Mouse (Mus musculus): ENCODE data around the gene Olfr539. TPM values are rescaled to one million over a fixed set of nuclear protein-coding genes. Genes with fewer than 3 reads are reported as not detected.
"Not testable (repeated sequence)": the region's sequence is repeated elsewhere in the genome, so short reads cannot be mapped to it uniquely, and the experiment has no call there.

Olfr539 gene
- polyA plus RNA-seq (2017; shearing (Covaris generic)), result under 1 TPM in 1 of 3 experiments, not detected in 2; 0.05 TPM

DNA sequence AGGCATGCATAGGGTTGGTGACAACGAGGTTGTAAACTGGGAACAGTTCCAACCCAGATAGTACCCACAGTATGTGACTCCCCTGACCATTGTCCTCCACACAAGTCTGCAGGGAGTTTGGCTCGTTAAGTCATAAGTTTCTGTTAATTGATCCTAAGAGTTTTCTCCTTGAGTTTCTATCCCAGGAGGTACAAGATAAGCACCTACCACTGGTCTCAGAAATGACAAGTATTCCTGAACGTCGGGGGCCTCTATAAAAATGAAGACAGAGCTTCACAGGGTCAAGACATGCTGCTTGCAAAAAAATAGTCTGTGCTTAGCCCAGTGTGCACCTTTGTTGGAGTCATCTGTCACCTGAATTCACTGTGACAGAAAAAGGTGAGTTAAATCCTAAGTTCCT lies at the start of gene Olfr539:
Olfr539 (plus strand) TSS at position 301 of the 400 bp plus-strand sequence.
- no peak for ATAC-seq

DNA sequence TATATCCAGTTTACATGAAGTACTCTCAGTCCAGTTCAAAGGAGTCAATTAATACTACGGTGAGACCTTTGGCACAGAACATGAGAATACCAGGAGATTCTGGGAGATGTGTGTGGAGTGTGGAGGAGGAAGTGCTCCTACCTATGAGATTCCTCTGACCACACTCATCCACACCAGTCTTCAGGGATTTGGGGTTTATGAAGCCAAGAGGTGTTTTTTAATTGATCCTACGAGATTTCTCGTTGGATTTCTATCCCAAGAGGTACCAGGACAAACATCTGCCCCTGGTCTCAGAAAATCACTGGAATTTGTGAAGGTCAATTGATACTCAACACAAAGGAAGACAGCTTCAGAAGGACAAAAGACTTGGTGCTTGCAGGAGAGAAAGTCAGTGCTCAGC lies 31.1 kb upstream of the Olfr539 start, which contains the start of gene Olfr61:
Olfr61 (plus strand) TSS at position 301 of the 400 bp plus-strand sequence.
- ATAC-seq, result not testable (repeated sequence)

DNA sequence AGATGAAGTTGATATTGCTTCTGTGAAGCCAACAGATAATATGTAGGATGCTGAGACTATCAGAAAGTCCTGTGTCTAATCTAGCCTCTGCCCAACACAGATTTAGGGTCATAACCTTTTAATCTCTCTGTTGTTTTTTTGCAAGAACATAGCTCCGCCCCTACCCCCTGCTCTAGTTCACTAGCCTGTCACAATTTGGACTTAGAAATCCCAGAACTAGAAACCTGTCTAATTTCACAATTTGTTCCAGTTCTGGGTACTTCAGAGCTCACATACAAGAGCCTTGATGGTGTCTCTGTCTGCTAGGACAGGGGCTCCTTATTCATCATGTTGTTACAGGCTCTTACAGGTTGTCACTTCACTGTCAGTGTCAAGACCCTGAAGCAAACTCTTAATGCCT lies 29.2 kb upstream of the Olfr539 start:
- ATAC-seq, result no peak

DNA sequence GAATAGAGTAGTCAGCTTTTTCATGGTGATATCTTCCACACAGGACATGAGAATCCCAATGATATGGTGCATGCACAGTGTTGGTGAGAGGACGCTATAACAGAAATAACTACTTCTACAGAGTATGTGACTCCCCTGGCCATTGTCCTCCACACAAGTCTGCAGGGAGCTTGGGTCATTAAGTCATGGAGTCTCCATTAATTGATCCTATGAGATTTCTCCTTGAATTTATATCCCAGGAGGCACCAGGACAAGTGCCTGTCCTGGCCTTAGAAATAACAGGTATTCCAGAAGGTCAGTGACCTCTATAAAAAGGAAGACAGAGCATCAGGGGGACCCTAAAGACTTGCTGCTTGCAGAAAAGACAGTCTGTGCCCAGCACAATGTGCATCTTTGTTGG lies 13.6 kb upstream of the Olfr539 start, which contains the start of gene Olfr53:
Olfr53 (plus strand) TSS at position 301 of the 400 bp plus-strand sequence.
- ATAC-seq, result no peak

DNA sequence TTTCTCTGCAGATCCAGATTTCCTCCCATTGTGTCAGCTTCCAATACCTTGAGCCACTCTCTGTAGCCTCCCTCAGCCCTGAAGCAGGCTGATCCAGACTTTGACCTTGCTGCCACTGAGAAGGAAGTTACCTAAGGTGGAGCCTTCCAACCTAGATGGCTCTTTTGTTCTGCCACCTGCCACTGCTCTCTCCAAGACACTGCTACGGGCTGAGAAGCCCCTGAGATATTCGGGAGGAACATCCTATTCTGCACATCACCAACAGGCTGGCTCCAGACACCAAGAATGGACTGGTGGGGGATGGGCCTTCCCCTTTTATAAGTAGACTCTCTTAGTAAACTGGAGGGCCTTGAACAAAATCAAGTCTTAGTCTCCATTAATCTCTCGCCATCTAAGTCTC lies 11.0 kb downstream of the Olfr539 start:
- ATAC-seq, result not testable (repeated sequence)

DNA sequence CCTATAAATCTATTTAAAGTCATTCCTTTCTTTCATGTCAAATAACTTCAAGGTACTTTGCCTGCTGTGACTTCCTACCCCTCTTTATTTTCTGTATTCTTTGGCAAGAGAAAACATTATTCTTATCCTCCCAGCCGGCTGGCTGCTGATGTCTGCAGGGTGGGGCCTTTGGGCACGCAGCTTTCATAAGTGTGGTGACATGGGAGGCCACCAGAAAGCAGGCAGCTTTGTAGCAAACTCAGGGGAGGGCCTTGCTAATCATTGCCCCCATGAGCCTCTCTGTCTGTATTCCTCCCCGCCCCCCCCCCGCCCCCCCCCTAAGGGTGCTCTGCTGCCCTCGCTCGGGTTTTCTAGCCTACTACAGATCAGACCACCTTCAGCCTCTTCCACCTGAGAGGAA lies 16.1 kb downstream of the Olfr539 start:
- ATAC-seq, result no peak

DNA sequence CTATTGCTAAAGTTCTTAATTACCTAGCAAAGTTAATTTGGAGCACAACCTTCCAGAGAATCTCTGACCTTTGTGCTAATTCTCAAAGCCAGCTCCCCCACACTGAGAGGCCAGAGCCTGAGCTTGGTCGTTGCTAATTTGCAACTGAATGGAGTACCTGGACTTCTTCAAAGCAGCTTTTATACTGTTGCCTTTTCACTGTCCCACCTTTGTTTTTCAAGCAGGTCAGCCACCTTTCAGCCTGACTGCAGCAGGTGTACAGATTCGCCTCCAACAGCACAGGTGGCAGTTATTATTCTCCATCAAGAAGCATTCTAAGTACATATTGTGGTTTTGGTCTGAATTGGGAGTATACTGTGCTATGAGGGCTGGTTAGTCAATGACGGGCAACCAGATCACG lies 19.9 kb downstream of the Olfr539 start:
- ATAC-seq, result not testable (repeated sequence)

DNA sequence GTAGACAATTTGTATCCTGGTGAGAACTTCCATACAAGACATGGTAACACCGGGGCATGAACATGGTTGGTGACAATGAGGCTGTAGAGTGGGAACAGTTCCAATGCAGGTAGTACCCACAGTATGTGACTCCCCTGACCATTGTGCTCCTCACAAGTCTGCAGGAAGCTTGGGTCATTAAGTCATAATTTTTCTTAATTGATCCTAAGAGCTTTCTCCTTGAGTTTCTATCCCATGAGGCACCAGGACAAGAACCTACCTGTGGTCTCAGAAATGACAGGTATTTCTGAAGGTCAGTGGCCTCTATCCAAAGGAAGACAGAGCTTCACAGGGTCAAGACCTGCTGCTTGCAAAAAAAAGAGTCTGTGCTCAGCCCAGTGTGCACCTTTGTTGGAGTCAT lies 21.9 kb downstream of the Olfr539 start, which contains the start of gene Olfr45:
Olfr45 (plus strand) TSS at position 301 of the 400 bp plus-strand sequence.
- no peak for ATAC-seq

DNA sequence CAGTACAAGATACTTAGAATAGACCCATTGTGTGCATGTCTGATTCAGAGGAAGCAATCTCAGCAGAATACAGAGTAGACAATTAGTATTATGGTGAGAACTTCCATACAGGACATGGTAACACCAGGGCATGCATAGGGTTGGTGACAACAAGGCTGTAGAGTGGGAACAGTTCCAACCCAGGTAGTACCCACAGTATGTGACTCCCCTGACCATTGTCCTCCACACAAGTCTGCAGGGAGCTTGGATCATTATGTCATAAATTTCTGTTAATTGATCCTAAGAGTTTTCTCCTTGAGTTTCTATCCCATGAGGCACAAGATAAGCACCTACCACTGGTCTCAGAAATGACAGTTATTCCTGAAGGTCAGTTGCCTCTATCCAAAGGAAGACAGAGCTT lies 37.2 kb downstream of the Olfr539 start, which contains the start of gene Olfr541:
Olfr541 (plus strand) TSS at position 301 of the 400 bp plus-strand sequence.
- no peak for ATAC-seq

DNA sequence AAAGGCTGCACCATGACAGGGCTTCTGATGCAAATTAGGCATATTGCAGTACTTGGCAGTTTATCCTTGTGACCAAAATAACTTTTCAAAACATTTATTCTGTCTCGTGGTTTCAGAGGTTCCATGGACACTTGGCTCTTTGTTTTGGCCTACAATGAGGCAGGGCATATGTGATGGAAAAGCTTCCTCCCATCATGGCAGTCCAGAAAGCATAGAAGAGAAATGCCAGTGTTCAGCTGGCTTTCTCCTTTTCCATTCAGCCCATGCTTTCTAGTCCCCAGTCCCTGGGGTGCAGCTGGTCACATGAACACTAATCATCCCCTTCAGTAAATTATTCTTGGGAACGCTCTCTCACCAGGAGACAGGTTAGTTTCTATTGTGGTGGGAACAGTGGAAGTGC lies 46.6 kb downstream of the Olfr539 start:
- ATAC-seq, result no peak

DNA sequence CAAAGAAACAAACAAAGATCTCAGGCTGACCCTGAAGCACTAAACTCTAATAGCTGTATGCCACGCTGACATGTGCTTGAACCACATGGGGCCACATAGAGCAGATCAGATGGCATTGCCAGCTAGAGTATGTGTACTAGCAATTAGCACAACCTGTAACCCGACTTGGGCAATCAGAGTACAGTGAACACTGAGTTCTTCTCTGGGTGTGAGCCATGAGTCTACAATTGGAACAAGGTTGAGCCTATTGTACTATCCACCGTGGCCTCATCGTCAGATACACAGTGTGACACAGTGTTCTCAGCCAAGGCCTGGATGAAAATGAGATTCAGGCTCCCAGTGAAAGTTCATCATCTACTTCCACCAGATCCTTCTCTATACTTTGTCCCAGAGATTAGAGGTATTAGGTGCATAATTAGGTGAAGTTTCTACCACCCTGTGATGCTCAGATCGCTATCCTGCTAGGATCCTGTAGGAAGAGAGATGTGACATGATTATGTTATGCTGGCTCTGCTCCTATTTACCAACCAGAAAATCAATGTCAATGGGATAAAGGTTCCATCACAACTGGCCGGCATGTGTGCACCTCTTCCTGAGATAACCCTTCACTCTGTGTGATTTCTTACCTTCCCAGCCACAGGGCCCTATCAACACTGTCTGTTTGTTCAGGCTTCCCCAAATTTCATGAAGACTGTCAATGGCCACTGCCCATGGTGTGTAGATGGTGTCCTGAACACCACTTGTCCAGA lies 48.0 kb downstream of the Olfr539 start:
- ATAC-seq, result no peak

DNA sequence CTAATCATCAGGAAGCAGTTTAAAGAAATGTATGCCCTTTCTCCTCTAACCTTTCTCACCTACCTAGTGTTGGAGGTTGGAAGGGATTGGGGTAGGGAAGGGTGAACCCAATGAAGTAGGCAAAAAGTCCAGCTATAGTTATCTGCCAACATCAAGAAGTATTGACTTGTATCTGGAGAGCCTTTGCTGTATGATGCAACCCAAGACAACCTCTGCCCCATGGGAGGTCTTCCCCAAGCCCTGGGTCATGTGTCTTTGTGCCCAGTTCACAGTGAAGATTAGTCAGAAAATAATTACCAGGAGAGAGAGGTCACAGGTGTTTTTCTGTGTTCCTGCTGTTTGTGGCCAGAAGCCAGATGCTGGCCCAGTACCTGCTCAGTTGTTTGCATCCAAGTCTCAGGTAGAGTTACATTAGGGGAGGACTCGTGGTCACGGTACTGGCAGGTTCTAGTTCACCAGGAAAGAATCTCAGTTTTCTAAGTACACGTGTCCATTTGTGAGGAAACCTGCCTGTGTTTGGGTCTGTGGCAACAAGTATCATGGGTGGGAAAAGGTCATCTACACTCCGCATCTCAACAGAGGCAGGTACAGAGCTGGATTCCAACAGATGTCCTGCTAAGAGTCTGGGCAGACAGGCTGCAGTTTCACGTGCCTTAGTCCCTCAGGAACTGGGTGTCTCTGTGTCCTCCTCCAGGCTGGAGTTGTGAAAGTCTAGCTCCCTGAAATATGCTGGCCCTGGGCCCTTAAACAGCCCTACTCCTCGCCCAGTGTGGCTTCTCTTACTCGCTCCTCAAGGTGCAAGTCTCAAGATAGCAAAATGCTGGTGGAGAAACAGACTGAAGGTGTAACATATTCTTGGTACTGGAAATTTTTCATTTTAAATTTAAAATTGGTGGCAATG lies 57.7 kb downstream of the Olfr539 start:
- ATAC-seq, result no peak

DNA sequence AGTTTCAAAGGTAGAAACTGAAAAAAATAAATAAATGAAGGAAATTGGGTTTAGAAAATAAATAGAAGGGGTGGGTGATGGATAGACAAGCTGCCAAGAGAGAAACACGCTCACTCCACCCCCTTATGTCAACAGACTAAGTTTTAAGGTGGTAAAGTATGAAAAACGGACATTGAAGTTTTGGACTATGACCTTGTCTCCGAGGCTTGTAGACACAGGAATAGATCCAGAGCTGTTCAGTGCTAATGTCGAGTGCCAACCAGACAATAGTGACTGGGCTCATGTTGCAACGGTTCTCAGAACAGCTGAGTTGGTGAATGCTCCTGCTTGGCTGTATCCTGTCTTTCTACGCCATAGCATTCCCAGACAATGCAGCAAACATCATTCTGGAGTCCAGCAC lies 61.4 kb downstream of the Olfr539 start:
- no peak for ATAC-seq

DNA sequence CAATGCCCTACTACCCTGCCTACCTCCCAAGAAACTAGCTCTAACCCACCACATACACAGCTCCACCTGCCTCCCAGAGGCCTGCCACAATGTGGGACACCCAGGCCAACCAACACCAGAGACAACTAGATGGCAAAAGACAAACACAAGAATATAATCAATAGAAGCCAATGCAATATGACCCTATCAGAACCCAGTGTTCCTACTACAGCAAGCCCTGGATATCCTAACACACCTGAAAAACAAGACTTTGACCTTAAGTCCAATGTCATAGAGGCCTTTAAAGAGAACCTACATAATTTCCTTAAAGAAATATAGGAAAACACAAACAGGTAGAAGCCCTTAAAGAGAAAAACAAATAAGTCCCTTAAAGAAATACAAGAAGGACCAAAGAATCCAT lies 65.8 kb downstream of the Olfr539 start:
- no peak for ATAC-seq

Other genes with a start within 250 kb of the Olfr539 start
- gene Olfr532, start 238.3 kb upstream of the Olfr539 start, polyA plus RNA-seq (2017; shearing (Covaris generic)), result not detected
- under 1 TPM in 1 of 3 experiments, not detected in 2; 0.19 TPM for gene Olfr533, start 196.6 kb upstream of the Olfr539 start, polyA plus RNA-seq (2017; shearing (Covaris generic))
- not detected for gene Olfr535, start 175.7 kb upstream of the Olfr539 start, polyA plus RNA-seq (2017; shearing (Covaris generic))
- gene Olfr536, start 152.5 kb upstream of the Olfr539 start, polyA plus RNA-seq (2017; shearing (Covaris generic)), result not detected
- gene Olfr538, start 92.0 kb upstream of the Olfr539 start, polyA plus RNA-seq (2017; shearing (Covaris generic)), result not detected
- gene Olfr46, start 58.7 kb upstream of the Olfr539 start, polyA plus RNA-seq (2017; shearing (Covaris generic)), result under 1 TPM in 1 of 3 experiments, not detected in 2; 0.08 TPM
- not detected for gene Olfr61, start 31.0 kb upstream of the Olfr539 start, polyA plus RNA-seq (2017; shearing (Covaris generic))
- not detected for gene Olfr53, start 13.5 kb upstream of the Olfr539 start, polyA plus RNA-seq (2017; shearing (Covaris generic))
- under 1 TPM in 1 of 3 experiments, not detected in 2; 0.05 TPM for gene Olfr45, start 22.0 kb downstream of the Olfr539 start, polyA plus RNA-seq (2017; shearing (Covaris generic))
- gene Olfr541, start 37.3 kb downstream of the Olfr539 start, polyA plus RNA-seq (2017; shearing (Covaris generic)), result not detected
- gene Cyp2e1, start 103.8 kb downstream of the Olfr539 start, polyA plus RNA-seq (2017; shearing (Covaris generic)), result not detected
- gene Syce1, start 127.9 kb downstream of the Olfr539 start, polyA plus RNA-seq (2017; shearing (Covaris generic)), result not detected
- under 1 TPM in 2 of 3 experiments, not detected in 1; 0.40 TPM for gene Zfp941, start 162.2 kb downstream of the Olfr539 start, polyA plus RNA-seq (2017; shearing (Covaris generic))
- not detected for gene Urah, start 175.1 kb downstream of the Olfr539 start, polyA plus RNA-seq (2017; shearing (Covaris generic))
- not detected for gene Scgb1c1, start 185.6 kb downstream of the Olfr539 start, polyA plus RNA-seq (2017; shearing (Covaris generic))
- gene Odf3, start 187.9 kb downstream of the Olfr539 start, polyA plus RNA-seq (2017; shearing (Covaris generic)), result not detected
- gene Gm45785, start 196.4 kb downstream of the Olfr539 start, polyA plus RNA-seq (2017; shearing (Covaris generic)), result not detected
- gene Ric8a, start 197.0 kb downstream of the Olfr539 start, polyA plus RNA-seq (2017; shearing (Covaris generic)), result 10 to 100 TPM; 57.0 to 69.1 (median 66.3) TPM
- 10 to 100 TPM; 43.0 to 59.7 (median 53.0) TPM for gene Bet1l, start 197.6 kb downstream of the Olfr539 start, polyA plus RNA-seq (2017; shearing (Covaris generic))
- 100 to 1,000 TPM in 2 of 3 experiments, 10 to 100 TPM in 1; 98.5 to 206 (median 105) TPM for gene Psmd13, start 222.0 kb downstream of the Olfr539 start, polyA plus RNA-seq (2017; shearing (Covaris generic))
- 10 to 100 TPM in 2 of 3 experiments, 1 to 10 TPM in 1; 9.1 to 10.8 (median 10.6) TPM for gene Sirt3, start 222.4 kb downstream of the Olfr539 start, polyA plus RNA-seq (2017; shearing (Covaris generic))
- gene Cox8b, start 240.5 kb downstream of the Olfr539 start, polyA plus RNA-seq (2017; shearing (Covaris generic)), result not detected

Data from inflammation-experienced regulatory T-cells, adult 6 months (primary cell).